Mouse (Mus musculus): Measurements from ENCODE around the gene Plekhg3.
A peak's percentile ranks its signal among the peaks of the same experiment; 100 is the strongest.

The Plekhg3 gene

GRCm38 (mm10) chr12:76587357-76587756 is 56.7 kb downstream of the Plekhg3 start:
- DNase-seq = no peak

GRCm38 (mm10) chr12:76589531-76589930 is 58.8 kb downstream of the Plekhg3 start:
- no peak for DNase-seq

GRCm38 (mm10) chr12:76591037-76591436 is 60.3 kb downstream of the Plekhg3 start:
- DNase-seq = no peak

GRCm38 (mm10) chr12:76592213-76592612 is 61.5 kb downstream of the Plekhg3 start:
- no peak for DNase-seq

GRCm38 (mm10) chr12:76593254-76593653 is 62.6 kb downstream of the Plekhg3 start:
- no peak for DNase-seq

GRCm38 (mm10) chr12:76593839-76594322 is 63.2 kb downstream of the Plekhg3 start:
- DNase-seq = no peak

GRCm38 (mm10) chr12:76594556-76594955 is 63.9 kb downstream of the Plekhg3 start:
- DNase-seq = no peak

- no peak for DNase-seq
Observed at GRCm38 (mm10) chr12:76595830-76596229, 65.1 kb downstream of the Plekhg3 start.

GRCm38 (mm10) chr12:76596292-76597023 is 65.8 kb downstream of the Plekhg3 start:
- DNase-seq = peak in 1 of 2 experiments; percentile 29

GRCm38 (mm10) chr12:76597577-76598100 is 66.9 kb downstream of the Plekhg3 start:
- DNase-seq = no peak

GRCm38 (mm10) chr12:76598196-76598928 is 67.7 kb downstream of the Plekhg3 start:
- DNase-seq = no peak

- no peak for DNase-seq
Observed at GRCm38 (mm10) chr12:76603779-76604178, 73.1 kb downstream of the Plekhg3 start.

- no peak for DNase-seq
Observed at GRCm38 (mm10) chr12:76604546-76604945, 73.9 kb downstream of the Plekhg3 start.

- no peak for DNase-seq
Observed at GRCm38 (mm10) chr12:76605837-76606236, 75.1 kb downstream of the Plekhg3 start.

GRCm38 (mm10) chr12:76608241-76608640 is 77.5 kb downstream of the Plekhg3 start:
- no peak for DNase-seq

GRCm38 (mm10) chr12:76608997-76609565 is 78.4 kb downstream of the Plekhg3 start:
- DNase-seq = no peak

GRCm38 (mm10) chr12:76612621-76613020 is 81.9 kb downstream of the Plekhg3 start:
- DNase-seq = no peak

- no peak for DNase-seq
Observed at GRCm38 (mm10) chr12:76614868-76615579, 84.3 kb downstream of the Plekhg3 start.

GRCm38 (mm10) chr12:76615580-76615937 is 84.9 kb downstream of the Plekhg3 start:
- DNase-seq = no peak

- DNase-seq = no peak
Observed at GRCm38 (mm10) chr12:76618175-76618574, 87.5 kb downstream of the Plekhg3 start.

- no peak for DNase-seq
Observed at GRCm38 (mm10) chr12:76619847-76620246, 89.2 kb downstream of the Plekhg3 start.

- no peak for DNase-seq
Observed at GRCm38 (mm10) chr12:76623374-76623773, 92.7 kb downstream of the Plekhg3 start.
